Mouse (Mus musculus) liver, embryonic 14.5 days (tissue): Measurements from ENCODE around the gene Atf5. TPM values are rescaled to one million over a fixed set of nuclear protein-coding genes. Genes with fewer than 3 reads are reported as not detected.

Experiments used
- ATAC-seq: fragments of 200-750 bp; cut with Nextera tagmentation; 2 replicates; pipeline ENCODE4 v1.8.0; 2017; ENCODE audit warnings: moderate number of reproducible peaks, mild to moderate bottlenecking, moderate library complexity; ENCODE audit not compliant: insufficient read depth
- DNase-seq, 3 experiments: peaks; one replicate each; pipeline ENCODE4 v3.0.0-alpha.2; 2012 to 2013; ENCODE audit warnings: low read depth in 3 of 3, low spot score in 3 of 3
- H3K27ac ChIP-seq: fragments of 300-500 bp; sonication (generic); 2 replicates; pipeline ENCODE4 v1.5.1; 2014; ENCODE audit warnings: moderate library complexity, mild to moderate bottlenecking, control low read depth, inconsistent platforms
- H3K27me3 ChIP-seq: fragments of 300-500 bp; sonication (generic); 2 replicates; pipeline ENCODE4 v1.6.1; 2014; ENCODE audit warnings: mild to moderate bottlenecking, low read length, moderate library complexity; ENCODE audit not compliant: control insufficient read depth, insufficient read depth
- H3K36me3 ChIP-seq: fragments of 300-500 bp; sonication (generic); replicated peaks from 2 replicates; pipeline ENCODE4 v1.6.1; 2014; ENCODE audit warnings: low read depth; ENCODE audit not compliant: control insufficient read depth, insufficient read depth
- H3K4me1 ChIP-seq, 2 experiments: fragments of 200-500 bp in 1 of 2; fragments of 300-500 bp in 1 of 2; sonication (generic) in 1 of 2; replicated peaks; 2 replicates each; pipeline ENCODE4 v1.6.1; 2012 to 2014; ENCODE audit warnings: antibody characterized with exemption in 1 of 2, inconsistent platforms in 1 of 2, low read length in 1 of 2; ENCODE audit not compliant: control insufficient read depth in 2 of 2, insufficient read depth in 2 of 2
- H3K4me2 ChIP-seq: fragments of 300-500 bp; sonication (generic); 2 replicates; pipeline ENCODE4 v1.6.1; 2014; ENCODE audit warnings: low read depth, mild to moderate bottlenecking, control low read depth, moderate library complexity
- H3K4me3 ChIP-seq, 2 experiments: fragments of 200-500 bp in 1 of 2; fragments of 300-500 bp in 1 of 2; sonication (generic) in 1 of 2; 2 replicates each; pipeline ENCODE4 v1.5.1; 2012 to 2014; ENCODE audit warnings: low read depth in 2 of 2, low read length in 2 of 2, mild to moderate bottlenecking in 2 of 2, control low read depth in 1 of 2, inconsistent platforms in 1 of 2, moderate library complexity in 1 of 2; ENCODE audit not compliant: insufficient read depth in 1 of 2
- H3K9ac ChIP-seq: fragments of 300-500 bp; sonication (generic); replicated peaks from 2 replicates; pipeline ENCODE4 v1.6.1; 2014; ENCODE audit warnings: mild to moderate bottlenecking, control low read depth, moderate library complexity
- H3K9me3 ChIP-seq: fragments of 300-500 bp; sonication (generic); 2 replicates; pipeline ENCODE4 v1.6.1; 2016; ENCODE audit warnings: low read length, mixed read lengths; ENCODE audit not compliant: control insufficient read depth
- CTCF ChIP-seq: IDR thresholded peaks from 2 replicates; pipeline ENCODE4 v1.5.1; 2016; ENCODE audit warnings: antibody characterized with exemption, low read depth, control low read depth
- EP300 ChIP-seq: IDR thresholded peaks from 2 replicates; pipeline ENCODE4 v1.6.1; 2016; ENCODE audit warnings: antibody characterized with exemption, low read depth
- WGBS: fragments of 180-500 bp; shearing (Covaris S2); extraction: QIAGEN DNeasy Blood & Tissue Kit; methylation state at CpG from one replicate; pipeline ENCODE4 v1.1.7; 2014; ENCODE audit not compliant: insufficient replicate concordance; 5-methylcytosine and 5-hydroxymethylcytosine counted together
- polyA plus RNA-seq, 2 experiments: library from polyadenylated mRNA; depleted of rRNA in 1 of 2; stranded (reverse) in 1 of 2; unstranded in 1 of 2; fragments of >200 nt; fragmentation: Nextera tagmentation in 1 of 2; extraction: Ambion mirVana in 1 of 2; gene quantifications; 2 replicates each; pipeline versions ENCODE4 v1.2.1 to v1.2.3; 2012 to 2014

Gene Atf5
- polyA plus RNA-seq, 2 experiments, result 2.5 to 33.8 TPM

DNA sequence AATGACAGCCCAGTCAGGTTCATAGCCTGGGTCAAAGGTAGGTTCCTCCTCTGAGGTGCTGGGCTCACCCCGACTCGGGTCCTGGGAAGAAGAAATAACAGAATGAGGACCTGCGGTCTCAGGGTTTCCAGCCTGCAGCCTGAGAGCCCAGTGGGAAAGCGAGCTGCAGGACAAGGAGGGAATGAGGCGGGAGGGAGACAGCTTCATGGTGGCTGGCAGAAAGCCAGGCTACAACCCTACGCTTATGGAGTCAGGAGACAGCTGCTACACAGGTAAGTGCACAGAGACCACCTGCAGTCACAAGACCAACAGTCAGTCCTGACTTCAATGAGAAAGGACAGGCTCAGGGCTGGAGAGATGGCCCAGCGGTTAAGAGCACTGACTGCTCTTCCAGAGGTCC is 30.3 kb upstream of the Atf5 start:
- no peak overlapping the region for H3K27ac ChIP-seq
- H3K27me3 ChIP-seq, result no peaks in the 10 kb centered on the region
- no peak overlapping the region for H3K9ac ChIP-seq
- TF ChIP-seq CTCF (no peak), EP300 (no peak)
- no peak overlapping the region for H3K4me3 ChIP-seq
- H3K4me2 ChIP-seq, result no peak overlapping the region
- no peak for ATAC-seq
- H3K4me1 ChIP-seq, result peaks cover 15 to 21% of the 10 kb centered on the region in 2 experiments
- peaks cover 7% of the 10 kb centered on the region for H3K36me3 ChIP-seq
- no peaks in the 10 kb centered on the region for H3K9me3 ChIP-seq
- no peak for DNase-seq
- 80% methylated on average over 7 of the region's 7 CpGs for WGBS

DNA sequence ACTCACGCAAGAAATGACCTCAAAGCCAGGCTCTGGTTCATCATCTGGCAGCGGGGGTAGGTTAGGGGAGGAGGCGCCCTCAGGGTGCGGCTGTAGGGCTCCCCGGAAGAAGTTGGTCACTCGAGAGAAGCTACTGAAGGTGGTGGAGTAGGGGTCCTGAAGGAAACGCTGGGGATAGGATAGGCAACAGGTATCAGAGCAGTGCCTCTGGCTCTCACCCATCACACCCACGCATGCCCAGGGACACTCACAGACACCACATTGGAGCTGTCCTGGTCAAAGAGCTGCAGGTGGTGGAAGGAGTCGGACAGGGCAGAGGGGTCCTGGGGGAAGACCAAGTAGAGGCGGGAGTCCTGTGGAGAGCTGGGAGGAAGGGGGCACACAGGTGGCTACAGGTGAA is 28.5 kb upstream of the Atf5 start:
- Histone ChIP-seq H3K4me2 (no peak overlapping the region), H3K27ac (no peak overlapping the region), H3K27me3 (peaks cover 2% of the 10 kb centered on the region; the same call in 1 of the 2 replicates), H3K36me3 (peaks cover 7% of the 10 kb centered on the region), H3K4me1 (peaks cover 8% of the 10 kb centered on the region in 2 experiments), H3K4me3 (no peak overlapping the region), H3K9ac (no peak overlapping the region), H3K9me3 (no peaks in the 10 kb centered on the region)
- 83% methylated on average over 10 of the region's 10 CpGs for WGBS
- no peak for ATAC-seq
- TF ChIP-seq EP300, result no peak
- no peak for TF ChIP-seq CTCF
- no peak for DNase-seq

DNA sequence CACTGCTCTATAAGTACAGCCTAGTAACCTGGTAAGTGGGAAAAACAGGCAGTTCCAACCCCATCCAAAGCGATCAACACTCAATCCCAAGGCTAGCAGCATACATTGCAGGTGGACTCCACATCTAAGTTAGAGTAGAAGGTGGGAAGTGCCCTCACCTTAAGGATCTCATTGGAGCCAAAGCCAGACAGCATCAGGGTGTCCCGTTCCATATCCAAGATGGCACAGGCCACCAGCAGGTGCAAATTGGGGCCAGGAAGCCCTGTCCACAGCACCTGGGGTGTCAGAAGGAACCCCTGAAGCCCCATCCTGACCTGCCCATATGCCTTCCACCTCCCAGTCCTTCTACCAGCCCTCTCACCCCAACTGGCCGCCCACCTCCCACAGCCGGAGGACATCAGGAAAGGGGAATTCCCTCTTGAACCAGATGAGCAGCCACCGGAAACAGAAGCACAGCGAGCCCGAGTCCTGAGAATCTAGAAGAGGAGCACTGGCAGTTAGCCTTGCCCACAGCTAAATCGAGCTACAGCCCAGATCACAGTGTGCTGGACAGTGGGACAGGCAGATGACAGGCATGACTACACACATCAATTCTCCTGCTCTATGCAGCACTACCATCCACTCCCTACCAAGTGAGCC is 25.5 kb upstream of the Atf5 start:
- Histone ChIP-seq H3K4me3 (no peak overlapping the region), H3K9me3 (no peaks in the 10 kb centered on the region), H3K4me2 (no peak overlapping the region), H3K4me1 (peaks cover 0 to 2% of the 10 kb centered on the region in 2 experiments; a peak in 2 of 4 replicates), H3K36me3 (peaks cover 7% of the 10 kb centered on the region), H3K27me3 (peaks cover 6% of the 10 kb centered on the region), H3K9ac (no peak overlapping the region), H3K27ac (no peak overlapping the region)
- ATAC-seq, result no peak
- WGBS, result 73% methylated on average over 8 of the region's 8 CpGs
- no peak for DNase-seq
- TF ChIP-seq EP300 (no peak), CTCF (no peak)

DNA sequence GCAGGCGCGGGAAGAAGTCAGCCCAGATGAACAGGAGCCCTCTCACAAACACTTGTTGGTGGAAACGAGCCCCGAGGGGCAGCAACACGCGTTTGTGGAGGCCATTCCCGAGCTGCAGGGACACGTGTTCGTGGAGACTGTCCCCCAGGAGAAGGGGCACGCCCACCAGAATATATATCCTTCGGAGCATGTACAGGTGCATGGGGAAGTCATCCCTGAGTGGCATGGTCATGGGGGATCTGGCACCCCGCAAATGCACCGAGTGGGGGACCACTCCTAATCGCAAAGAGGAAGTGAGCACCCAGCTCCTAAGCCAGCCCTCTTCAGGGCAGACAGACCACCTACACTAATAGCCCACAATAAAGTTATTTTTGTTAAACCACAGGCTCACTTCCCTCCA is 24.0 kb upstream of the Atf5 start:
- H3K27ac ChIP-seq, result no peak overlapping the region
- H3K4me2 ChIP-seq, result no peak overlapping the region; the same call in 1 of the 2 replicates
- WGBS, result 25% methylated on average over 14 of the region's 14 CpGs
- no peak overlapping the region for H3K4me3 ChIP-seq
- no peak overlapping the region for H3K9ac ChIP-seq
- H3K36me3 ChIP-seq, result no peaks in the 10 kb centered on the region; the same call in none of the 2 replicates
- DNase-seq (no peak), ATAC-seq (no peak)
- H3K27me3 ChIP-seq, result peaks cover 6% of the 10 kb centered on the region
- TF ChIP-seq EP300, result no peak
- no peak for TF ChIP-seq CTCF
- peaks cover 0 to 2% of the 10 kb centered on the region in 2 experiments; a peak in 2 of 4 replicates for H3K4me1 ChIP-seq
- H3K9me3 ChIP-seq, result no peaks in the 10 kb centered on the region

DNA sequence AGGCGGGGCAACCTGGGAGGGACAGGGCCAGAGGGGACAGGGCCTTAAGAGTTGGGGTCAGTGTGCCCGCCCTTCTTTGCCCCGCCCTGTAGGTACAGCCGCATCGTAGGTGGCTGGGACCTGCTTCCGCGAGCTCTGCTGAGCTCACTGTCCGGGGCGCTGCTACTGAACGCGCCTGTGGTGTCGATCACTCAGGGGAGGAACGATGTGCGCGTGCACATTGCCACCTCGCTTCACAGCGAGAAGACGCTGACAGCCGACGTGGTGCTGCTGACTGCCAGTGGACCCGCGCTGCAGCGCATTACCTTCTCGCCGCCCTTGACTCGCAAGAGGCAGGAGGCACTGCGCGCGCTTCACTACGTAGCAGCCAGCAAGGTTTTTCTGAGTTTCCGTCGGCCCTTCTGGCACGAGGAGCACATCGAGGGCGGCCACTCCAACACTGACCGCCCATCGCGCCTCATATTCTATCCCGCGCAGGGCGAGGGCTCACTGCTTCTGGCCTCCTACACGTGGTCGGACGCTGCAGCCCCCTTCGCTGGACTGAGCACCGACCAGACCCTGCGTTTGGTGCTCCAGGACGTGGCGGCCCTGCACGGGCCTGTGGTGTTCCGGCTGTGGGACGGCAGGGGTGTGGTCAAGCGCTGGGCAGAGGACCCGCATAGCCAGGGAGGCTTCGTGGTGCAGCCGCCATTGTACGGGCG is 23.2 kb upstream of the Atf5 start:
- Histone ChIP-seq H3K4me1 (peaks cover 0 to 2% of the 10 kb centered on the region in 2 experiments; a peak in 2 of 4 replicates), H3K27me3 (peaks cover 6% of the 10 kb centered on the region), H3K9ac (no peak overlapping the region), H3K27ac (no peak overlapping the region), H3K9me3 (no peaks in the 10 kb centered on the region), H3K36me3 (no peaks in the 10 kb centered on the region; the same call in none of the 2 replicates), H3K4me2 (peak overlapping the region; percentile 38), H3K4me3 (peak overlapping the region in 1 of 2 experiments; percentile 10; a peak in 2 of 4 replicates)
- no peak for DNase-seq
- WGBS, result 2% methylated on average over 58 of the region's 58 CpGs
- 0 out of 2 replicates have a peak, but pooled peaks have one; percentile 11 for ATAC-seq
- no peak for TF ChIP-seq EP300
- TF ChIP-seq CTCF, result no peak
